Mouse (Mus musculus) liver, embryonic 12.5 days (tissue): Measurements from ENCODE around the gene Ube2o. TPM values are rescaled to one million over a fixed set of nuclear protein-coding genes. Genes with fewer than 3 reads are reported as not detected.

Experiments
- polyA plus RNA-seq: library from polyadenylated mRNA; unstranded; fragments of >200 nt; fragmentation: Nextera tagmentation; extraction: Ambion mirVana; gene quantifications from 2 replicates; pipeline ENCODE4 v1.2.1, GENCODE M21; 2016

The Ube2o gene
- polyA plus RNA-seq, 1 experiment from 2014 or later = 40.2 TPM

Other genes with a start within 250 kb of the Ube2o start
- 1.2 and 1.4 TPM in 2 replicates for gene Foxj1, start 246.0 kb downstream of the Ube2o start, polyA plus RNA-seq
- gene Rnf157, start 168.4 kb downstream of the Ube2o start, polyA plus RNA-seq = 2.9 and 4.3 TPM in 2 replicates
- 32.3 and 32.6 TPM in 2 replicates for gene Ubald2, start 147.4 kb downstream of the Ube2o start, polyA plus RNA-seq
- not detected in 2 replicates for gene Qrich2, start 115.2 kb downstream of the Ube2o start, polyA plus RNA-seq
- gene Prpsap1, start 87.2 kb downstream of the Ube2o start, polyA plus RNA-seq = 69.9 and 77.1 TPM in 2 replicates
- gene Sphk1, start 50.5 kb downstream of the Ube2o start, polyA plus RNA-seq = 26.9 and 28.0 TPM in 2 replicates
- gene Aanat, start 5.0 kb upstream of the Ube2o start, polyA plus RNA-seq = not detected in 2 replicates
- gene Rhbdf2, start 45.6 kb upstream of the Ube2o start, polyA plus RNA-seq = 8.0 and 8.5 TPM in 2 replicates
- gene Prcd, start 72.1 kb upstream of the Ube2o start, polyA plus RNA-seq = 0.19 and 0.41 TPM in 2 replicates
- gene Cygb, start 72.9 kb upstream of the Ube2o start, polyA plus RNA-seq = 0.83 and 1.2 TPM in 2 replicates
- gene St6galnac1, start 194.1 kb upstream of the Ube2o start, polyA plus RNA-seq = not detected in 2 replicates
- gene Mxra7, start 246.6 kb upstream of the Ube2o start, polyA plus RNA-seq = 6.9 and 7.2 TPM in 2 replicates